Mouse (Mus musculus) right cerebral cortex, adult 2 months (tissue): ENCODE data around the gene Lcn5.

Experiments used
- DNase-seq, 2 experiments: peaks; one replicate each; pipeline ENCODE4 v3.0.0; 2021 to 2022; ENCODE audit warnings: low spot score in 2 of 2

Gene Lcn5

DNA sequence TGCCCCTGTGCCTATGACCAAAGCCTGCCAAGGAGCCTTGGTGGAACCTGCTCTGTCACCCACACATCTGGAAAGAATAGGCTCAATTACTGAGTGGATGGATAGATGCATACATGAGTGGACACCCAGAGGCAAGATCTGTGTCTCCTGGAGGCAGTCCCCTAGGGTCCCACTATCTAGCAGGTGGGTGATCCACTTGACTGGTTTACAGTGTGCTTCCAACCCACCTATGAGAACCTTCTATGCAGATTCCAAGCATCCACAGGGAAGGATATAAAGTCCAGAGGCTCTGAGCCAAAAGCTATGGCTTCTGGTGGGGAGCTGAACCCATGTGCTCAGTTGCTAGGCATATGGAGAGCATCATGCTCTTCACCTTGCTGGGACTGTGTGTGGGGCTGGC is at the start of gene Lcn5:
Gene Lcn5 (plus strand): TSS at position 301 of the 400 bp plus-strand sequence.
- no peak for DNase-seq

DNA sequence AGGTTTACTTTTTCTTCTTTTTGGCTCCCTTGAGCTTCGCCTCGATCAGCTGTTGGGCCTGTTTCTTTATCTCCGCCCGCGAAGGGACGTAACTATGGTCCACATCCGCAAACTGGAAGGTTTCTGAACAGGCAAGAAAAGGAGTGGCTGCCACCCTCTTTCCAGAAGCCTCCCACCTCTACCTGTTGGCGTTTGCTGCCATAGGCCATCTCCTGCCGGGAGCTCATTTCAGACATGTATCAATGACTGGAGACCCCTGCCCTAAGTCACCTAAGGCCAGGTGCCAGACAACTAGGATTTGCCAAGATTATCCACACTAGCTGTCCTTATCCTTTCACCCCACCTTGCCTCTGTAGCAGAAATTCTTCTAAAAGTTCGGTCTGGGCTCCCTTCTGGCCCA is 49.1 kb upstream of the Lcn5 start:
- no peak for DNase-seq

DNA sequence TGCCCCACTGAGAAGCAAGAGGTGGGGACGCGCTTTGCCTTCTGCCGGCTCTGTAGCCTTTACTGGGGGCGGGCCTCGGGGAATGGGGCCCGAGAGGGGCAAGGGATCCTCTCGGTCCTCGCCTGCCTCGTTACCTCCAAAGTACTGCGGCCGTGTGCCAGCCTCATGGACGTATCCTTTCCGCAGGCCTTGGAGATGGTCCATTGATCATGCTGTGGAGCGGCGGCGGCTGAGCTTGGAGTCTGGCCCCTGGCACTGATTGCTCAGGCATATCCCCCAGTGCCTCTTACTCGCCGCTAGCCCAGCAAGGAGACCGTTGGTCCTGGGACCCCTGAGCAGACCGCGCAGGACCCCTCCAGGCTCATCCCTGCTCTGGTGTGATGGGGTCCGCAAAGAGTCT is 41.4 kb upstream of the Lcn5 start:
- DNase-seq: no peak

DNA sequence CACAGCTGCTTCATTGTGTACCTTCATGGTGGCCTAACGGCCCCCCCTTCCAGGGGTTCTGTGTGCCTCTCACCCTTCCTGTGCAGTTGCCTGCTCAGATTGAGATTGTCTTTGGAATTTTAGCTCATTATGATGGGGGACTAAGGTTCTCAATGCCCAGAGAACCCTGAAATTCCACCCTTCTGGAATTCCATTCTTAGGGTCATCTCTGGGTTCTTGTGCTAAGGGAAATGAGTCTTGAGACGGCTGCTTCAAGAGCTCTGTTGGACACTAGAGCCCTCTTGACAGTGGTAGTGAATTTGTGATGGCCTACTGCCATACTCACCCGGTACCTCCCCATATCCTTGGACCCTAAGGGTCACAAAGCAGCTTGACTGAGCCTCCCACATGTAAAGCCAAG is 40.2 kb upstream of the Lcn5 start, which contains the start of gene Ccdc183:
Gene Ccdc183 (minus strand): TSS at position 101 of the 400 bp plus-strand sequence.
- DNase-seq: no peak

DNA sequence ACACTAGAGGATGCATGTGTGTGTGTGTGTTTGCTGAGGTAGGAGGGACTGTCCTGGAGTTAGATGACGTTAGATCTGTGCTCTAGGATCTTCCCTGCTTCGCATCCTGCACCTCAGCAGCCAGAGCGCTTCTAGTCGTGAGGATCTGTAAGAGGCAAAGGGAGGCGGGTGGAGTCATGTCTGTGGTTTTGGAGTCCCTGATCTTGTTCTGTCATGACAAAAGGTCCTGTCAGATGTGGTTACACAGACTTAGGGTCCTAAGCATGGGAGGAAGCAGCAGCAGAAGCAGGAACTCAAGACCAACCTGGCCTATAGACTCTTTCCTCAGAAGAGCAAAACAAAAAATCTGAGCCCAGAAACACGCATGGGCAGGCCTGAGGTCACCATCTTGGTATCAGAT is 37.4 kb upstream of the Lcn5 start:
- DNase-seq: no peak

DNA sequence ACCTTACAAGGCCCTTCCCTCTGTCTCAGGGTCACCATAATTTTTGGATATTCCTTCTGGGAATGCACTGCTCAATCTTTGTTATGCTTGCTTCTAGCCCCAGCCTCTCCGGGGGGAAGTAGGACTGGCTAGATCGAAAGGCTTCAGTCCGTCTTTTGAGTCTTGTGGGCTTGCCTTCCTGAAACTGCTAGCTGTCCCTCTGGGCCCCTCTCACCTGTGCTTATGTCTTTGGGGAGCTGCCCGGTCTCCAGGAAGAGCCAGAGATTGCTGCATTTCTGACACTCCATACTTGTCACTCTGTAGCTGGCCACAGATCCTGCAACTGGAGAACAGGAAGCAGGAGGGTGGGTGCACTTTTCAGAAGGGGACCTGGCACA is 36.9 kb upstream of the Lcn5 start:
- DNase-seq: no peak

DNA sequence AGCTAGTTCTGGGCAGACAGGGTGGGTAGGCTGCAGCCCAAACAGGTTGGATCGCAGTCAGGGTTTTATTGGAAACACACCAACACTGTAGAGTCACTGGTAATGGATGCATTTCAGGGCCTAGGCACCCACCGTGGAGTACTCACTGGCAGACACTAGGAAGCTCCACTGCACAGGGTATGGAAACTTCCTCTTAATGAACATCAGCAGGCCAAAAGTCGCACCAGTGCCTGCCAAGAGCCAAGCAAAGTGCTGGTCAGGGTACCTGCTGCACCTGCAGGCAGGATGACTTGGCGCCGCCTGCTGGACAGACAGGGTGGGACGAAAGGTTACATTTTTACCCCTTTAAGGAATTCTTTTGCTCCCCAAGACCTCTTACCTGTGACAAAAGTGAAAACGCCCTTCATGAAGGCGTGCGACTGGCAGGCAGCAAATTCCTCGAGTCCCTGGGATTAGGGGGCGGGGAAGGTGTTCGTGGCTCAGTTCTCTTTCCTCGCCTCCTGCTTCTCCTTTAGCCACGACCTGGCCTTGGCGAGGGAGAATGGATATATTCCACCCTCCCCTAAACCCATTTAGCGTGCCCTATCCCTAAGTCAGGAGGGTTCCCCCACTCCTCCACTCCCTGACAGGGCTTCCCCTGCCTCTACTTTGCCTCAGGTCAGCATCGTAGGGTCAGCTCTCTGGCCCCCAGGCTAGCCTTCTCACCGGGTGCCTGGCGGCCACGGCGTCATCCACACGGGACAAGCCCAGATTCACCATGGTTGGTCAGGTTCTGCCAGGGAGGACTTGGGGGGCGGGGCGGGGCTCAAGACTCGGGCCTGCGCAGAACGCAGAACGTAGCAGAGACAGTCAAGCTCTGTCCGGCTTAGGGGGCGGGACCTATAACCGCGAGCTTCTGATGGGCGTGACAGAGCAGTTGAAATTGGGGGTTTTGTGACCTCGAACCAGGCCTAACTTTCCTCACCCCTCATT is 36.2 kb upstream of the Lcn5 start, which contains the start of gene Tmem141:
Gene Tmem141 (minus strand): TSS at position 777 of the 972 bp plus-strand sequence.
- DNase-seq: peak; percentile 87 to 89

DNA sequence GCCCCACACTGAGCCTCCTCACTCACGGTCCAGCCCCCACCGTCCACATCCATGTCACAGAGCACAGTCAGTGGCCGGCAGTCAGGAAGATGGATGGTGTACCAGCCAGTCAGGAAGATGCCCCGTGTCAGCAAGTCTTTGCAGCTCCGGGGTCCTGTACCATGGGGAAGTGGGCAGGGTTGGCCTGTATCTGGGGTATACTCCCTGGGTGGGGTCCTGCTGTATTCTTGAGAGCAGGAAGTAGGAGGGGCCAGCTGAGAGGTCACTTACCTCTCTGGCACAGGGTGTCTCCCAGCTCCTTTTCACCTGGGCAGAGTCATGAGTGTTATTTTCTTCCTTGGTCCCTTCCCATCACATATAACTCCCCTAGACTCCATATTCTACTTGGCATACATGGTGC is 31.8 kb upstream of the Lcn5 start:
- no peak for DNase-seq

DNA sequence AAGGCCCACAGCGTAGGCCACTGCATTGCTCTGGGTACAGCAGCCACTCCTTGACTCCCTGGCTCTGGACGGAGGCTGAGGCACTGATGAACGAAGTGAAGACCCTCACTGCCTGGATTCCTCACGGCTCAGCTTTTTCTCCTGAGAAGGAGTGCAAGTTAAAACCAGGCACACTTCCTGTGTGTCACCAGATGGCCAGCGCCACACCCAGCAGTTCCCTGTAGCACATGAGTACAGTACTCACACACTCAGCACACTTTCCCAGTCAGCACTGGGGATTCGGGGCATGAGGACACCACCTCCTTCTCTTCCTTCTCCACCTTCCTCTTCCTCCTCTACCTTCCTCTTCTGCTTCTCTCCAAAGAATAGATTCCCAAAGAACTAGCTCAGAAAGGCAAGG is 29.9 kb upstream of the Lcn5 start, which contains the start of gene Fcna:
Gene Fcna (minus strand): TSS at position 220 of the 400 bp plus-strand sequence.
- no peak for DNase-seq

DNA sequence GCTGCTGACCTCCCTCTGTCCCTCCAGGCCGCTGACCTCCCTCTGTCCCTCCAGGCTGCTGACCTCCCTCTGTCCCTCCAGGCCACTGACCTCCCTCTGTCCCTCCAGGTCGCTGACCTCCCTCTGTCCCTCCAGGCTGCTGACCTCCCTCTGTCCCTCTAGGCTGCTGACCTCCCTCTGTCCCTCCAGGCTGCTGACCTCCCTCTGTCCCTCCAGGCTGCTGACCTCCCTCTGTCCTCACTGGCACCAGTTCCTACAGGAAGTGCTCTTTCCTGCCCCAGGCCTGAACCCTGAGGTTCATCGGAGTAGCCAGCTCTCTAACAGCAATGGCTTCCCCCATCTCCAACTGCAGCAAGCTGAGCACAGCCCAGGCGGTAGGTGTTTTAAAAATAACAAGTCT is 29.0 kb upstream of the Lcn5 start:
- DNase-seq: no peak

DNA sequence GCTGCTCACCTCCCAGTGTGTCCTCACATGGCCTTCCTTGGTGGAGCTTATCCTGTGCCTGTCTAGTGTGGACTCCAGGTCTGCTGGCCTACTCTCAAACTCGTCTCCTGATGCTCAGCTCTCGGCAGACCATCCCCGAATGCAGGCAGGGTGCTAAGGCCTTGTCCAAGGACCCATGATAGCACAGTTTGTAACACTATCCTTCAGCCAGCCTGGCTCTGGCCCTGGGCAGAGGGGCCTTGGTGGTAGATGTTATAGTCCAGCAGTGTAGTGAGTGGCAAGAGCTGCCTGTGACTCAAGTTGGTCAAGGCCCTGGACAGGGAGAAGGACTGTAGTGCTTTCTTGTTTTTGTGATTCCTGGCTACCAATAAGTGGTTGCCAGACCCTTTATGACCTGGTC is 24.1 kb upstream of the Lcn5 start:
- DNase-seq: no peak

DNA sequence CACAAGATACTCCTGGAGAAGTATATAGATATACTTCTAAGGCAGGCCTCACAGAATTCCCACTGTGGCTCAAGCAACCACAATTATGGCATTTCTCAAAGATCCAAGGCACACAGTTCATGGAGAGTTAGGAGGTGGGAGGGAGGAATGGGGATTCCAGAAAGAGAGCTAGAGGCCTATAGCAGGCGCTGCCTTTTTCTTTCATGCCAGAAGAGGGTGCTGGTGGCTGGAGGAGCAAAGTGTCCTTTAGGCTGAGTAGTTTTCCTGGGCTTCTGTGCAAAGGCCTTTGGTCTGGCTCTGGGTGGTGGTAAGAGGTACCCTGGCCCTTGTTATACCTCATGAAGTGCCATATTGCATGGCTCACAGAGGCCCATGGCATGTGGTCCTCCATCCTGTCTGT is 23.7 kb upstream of the Lcn5 start:
- no peak for DNase-seq

DNA sequence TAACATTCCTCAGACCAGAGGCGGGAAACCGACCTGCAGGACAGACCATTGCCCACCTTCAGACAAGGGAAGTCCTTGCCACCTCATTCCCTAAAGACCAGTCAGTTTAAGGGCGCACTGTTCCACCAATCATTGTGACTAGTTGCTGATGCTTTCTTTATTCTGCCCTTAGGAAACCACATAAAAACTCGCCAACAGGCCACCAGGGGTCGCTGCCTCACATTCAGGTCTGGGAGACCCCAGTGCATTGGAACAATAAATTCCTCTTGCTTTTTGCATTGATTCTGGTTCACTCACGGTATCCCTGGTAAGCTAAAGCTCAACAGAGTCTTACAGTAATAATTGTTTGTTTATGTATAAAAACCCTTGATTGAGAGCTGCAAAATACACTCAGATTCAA is 17.9 kb upstream of the Lcn5 start:
- DNase-seq: peak; percentile 35 to 49

DNA sequence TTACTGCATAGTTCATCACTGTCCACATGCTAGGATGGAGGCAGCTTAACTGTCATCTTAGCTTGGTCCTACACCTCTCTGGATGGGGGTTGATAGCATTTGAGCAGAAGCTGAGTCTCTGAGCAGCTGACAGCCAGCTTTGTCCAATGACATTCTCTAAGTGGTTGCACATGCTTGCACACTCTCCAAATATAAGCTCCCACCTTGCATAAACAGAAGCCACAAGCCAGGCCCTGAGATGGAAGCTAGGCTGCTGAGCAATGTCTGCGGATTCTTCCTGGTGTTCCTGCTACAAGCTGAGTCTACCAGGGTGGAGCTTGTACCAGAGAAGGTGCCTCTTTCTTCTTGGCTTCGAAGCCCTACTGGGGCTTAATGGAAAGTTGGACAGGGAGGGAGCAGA is 4.8 kb upstream of the Lcn5 start, which contains the start of gene Lcn8:
Gene Lcn8 (plus strand): TSS at position 219 of the 400 bp plus-strand sequence.
- no peak for DNase-seq

DNA sequence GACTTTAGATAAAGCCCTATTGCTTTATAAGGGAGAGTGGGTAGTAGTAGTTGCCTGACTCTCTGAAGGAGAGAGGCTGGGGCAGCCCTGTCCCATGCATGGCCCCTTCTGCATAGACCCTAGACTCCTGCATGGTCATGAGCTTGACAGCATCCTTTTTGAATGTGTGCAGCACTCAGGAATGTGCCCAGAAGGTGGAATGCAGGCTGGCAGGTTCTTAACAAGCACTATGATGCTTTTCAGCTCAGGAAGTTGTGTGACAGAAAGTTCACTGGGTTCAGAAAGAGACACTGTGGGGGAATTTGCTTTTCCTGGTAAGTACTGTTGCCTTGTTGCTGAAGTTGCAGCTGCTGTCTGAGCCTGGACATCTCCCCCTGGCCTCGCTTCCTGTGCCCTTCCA is 3.2 kb upstream of the Lcn5 start:
- no peak for DNase-seq

DNA sequence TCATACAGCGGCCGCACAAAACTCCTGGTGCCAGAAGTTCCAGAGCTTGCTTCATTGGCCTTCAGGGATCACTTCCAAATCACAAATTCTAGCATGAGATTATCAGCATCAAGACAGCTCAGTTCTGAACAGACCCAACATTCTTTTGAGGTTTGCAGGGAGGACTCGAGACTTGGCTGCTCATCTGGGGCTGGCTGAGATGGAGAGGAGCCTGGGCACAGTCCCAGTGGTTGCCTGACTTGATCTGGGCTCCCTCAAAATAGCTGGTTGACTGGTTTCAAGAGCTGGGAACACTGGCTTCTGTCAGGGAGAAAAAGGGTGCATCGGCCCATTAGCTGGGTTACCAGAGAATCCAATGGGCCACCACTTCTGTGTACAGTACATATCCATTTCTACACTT is 1.1 kb upstream of the Lcn5 start:
- peak in 1 of 2 experiments; percentile 8 for DNase-seq

DNA sequence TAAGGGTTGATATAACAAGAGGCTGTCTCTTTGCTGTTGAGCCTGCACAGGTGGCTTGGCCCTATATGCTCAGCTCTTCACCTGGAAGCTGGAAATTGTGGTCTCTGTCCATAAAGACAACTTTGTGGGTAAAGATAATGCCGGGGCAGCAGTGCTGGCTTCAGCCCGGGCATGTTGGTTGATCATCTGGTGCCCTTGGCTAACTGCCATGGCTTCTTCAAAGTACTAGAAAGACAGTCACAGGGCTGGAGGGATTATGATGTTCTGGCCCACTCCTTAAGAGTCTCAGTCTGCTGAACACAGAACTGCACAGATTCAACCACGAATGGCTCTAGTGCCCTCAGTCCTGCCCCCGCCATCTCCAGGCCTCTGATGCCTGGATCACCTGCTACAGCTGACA is 506 bp upstream of the Lcn5 start:
- DNase-seq: no peak

DNA sequence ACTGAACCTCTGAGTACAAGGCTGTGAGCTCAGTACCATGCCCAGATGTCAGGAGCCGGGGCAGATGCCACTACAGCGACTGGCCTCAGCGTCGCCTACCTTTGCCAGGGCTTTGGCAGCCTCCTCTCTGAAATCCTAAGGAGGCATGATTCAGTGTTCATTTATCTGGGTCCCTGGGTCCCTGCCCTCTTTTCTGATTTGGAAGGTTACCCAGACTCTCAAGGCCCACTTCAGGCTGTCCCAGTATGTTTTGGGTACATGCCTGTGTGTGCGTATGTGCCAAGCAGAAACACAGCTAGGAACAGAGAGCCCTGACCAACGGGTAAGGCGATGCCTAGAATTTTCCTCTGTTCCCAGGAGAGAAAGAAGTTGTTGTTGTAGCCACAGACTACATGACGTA is 2.5 kb downstream of the Lcn5 start:
- no peak for DNase-seq

DNA sequence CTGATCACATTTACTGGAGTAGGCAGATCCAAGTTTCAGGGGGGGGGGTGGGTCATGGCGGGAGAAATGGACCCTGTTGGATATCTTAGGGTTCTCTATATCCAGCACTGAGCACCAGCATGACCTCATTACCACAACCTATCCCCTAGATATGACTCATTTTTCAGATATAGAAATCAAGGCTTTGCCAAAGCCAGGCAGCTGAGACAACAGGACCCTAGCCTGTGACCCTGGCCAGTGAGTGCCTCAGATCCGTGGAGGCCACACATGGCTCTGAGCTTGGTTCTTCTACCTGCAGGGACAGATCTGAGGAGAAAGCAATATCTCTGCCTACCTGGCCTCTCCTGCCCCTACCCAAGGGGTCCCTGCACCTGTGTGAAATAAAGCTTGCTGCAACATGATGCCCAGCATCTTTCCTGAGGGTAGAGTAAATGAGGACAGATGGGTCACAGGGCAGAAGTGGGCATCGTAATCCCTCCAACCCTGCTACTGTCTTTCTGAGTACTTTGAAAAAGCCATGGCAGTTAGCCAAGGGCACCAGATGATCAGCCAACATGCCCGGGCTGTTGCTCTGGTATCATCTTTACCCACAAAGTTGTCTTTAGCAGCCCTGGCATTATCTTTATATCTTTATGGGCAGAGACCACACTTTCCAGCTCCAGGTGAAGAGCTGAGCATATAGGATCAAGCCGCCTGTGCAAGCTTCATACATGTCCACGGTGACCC is 3.7 kb downstream of the Lcn5 start:
- DNase-seq: no peak

DNA sequence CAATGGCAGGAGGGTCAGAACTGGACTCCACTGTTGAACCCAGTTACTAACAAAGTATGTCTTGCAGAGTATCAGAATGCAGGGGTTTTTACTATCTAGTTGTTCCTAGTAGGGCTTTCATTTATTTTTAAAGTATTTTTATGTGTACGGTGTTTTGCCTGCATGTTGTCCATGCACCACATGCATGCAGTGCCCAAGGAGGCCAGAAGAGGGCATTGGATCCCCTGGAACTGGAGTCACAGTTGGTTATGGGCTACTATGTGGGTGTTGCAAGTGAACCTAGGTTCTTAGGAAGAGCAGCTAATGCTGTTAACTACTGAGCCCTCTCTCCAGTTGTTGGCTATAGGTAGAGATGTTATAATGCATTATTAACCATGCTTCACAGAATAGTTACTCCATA is 5.8 kb downstream of the Lcn5 start:
- peak; percentile 47 to 50 for DNase-seq

DNA sequence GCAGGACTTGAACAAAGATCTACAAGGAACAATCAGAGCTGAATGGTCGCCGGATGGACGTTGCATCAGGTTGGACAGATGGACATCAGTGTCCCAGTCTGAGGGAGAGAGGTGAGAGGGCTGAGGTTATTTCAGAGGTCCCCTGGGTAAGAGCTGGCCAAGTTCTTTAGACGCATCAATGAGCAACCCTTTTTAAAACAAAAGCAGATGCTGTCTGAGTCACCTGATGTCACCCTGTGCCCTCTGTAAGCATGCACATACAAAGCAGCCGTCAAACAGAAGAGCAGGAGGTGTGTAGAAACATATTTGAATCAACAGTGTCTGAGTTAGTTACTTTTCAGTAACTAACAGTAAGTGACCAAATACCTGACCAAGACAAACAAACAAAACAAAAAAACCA is 6.4 kb downstream of the Lcn5 start:
- DNase-seq: no peak

DNA sequence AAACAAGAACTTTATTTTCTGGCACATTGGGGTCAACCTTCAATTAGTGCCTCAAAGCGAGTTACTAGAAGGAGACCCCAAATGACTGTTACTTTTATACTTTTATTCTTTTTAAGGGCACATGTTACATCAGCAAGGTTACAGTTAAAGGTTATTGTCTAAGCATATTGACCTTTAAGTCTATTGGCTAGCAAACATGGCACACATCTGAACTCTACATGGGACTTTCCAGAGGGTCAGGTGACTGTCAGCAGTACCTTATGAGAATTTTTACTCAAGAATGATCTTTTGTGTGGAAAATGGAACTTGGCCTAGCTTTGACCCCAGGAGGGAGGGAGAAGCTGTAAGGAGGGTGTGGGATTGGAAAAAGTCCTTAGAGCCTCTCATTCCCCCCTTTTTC is 8.8 kb downstream of the Lcn5 start:
- DNase-seq: no peak

DNA sequence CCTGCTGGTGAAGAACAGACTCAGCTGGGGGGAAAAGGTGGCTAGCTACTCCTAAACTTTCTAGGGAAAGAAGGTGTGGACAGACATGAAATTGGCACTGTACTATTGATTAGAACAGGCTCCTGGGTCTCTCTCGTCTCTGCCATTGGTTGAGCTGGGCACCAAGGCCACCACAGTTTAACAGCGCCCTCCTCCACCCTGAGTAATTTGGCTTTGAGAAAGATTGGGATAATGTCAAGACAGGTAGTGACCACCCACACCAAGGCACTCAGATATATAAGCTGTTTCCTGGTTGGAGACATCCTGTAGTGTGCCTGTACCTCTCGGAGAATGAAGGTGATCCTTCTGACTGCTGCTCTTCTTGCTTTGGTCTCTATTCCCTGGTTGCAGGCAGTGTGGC is 18.7 kb downstream of the Lcn5 start, which contains the start of gene Lcn6:
Gene Lcn6 (plus strand): TSS at position 301 of the 400 bp plus-strand sequence.
- DNase-seq: no peak
